Mouse (Mus musculus) liver, embryonic 11.5 days (tissue): ENCODE measurements around the gene Armh3. TPM values are rescaled to one million over a fixed set of nuclear protein-coding genes. Genes with fewer than 3 reads are reported as not detected.
A peak's percentile ranks its signal among the peaks of the same experiment; 100 is the strongest.

Source experiments
- ATAC-seq: fragments of 200-750 bp; cut with Nextera tagmentation; replicated peaks from 2 replicates; pipeline ENCODE4 v1.8.0; 2017; ENCODE audit warnings: moderate number of reproducible peaks, mild to moderate bottlenecking, moderate TSS enrichment, moderate library complexity; ENCODE audit not compliant: low FRiP score
- DNase-seq: peaks from one replicate; pipeline ENCODE4 v3.0.0-alpha.2; 2017; ENCODE audit warnings: low spot score
- H3K27ac ChIP-seq: fragments of 300-500 bp; sonication (generic); 2 replicates; pipeline ENCODE4 v1.5.1; 2014; ENCODE audit warnings: mild to moderate bottlenecking, low read depth, low read length, control low read depth
- H3K27me3 ChIP-seq: fragments of 300-500 bp; sonication (generic); replicated peaks from 2 replicates; pipeline ENCODE4 v1.6.1; 2014; ENCODE audit warnings: low read length, mixed read lengths; ENCODE audit not compliant: control insufficient read depth, insufficient read depth
- H3K36me3 ChIP-seq: fragments of 300-500 bp; sonication (generic); 2 replicates; pipeline ENCODE4 v1.6.1; 2014; ENCODE audit warnings: mild to moderate bottlenecking, low read length, moderate library complexity, mixed read lengths; ENCODE audit not compliant: control insufficient read depth, insufficient read depth
- H3K4me1 ChIP-seq: fragments of 300-500 bp; sonication (generic); replicated peaks from 2 replicates; pipeline ENCODE4 v1.6.1; 2014; ENCODE audit warnings: low read length, mixed read lengths; ENCODE audit not compliant: control insufficient read depth, insufficient read depth
- H3K4me2 ChIP-seq: fragments of 300-500 bp; sonication (generic); 2 replicates; pipeline ENCODE4 v1.6.1; 2014; ENCODE audit warnings: mild to moderate bottlenecking, control low read depth, moderate library complexity
- H3K4me3 ChIP-seq: fragments of 300-500 bp; sonication (generic); 2 replicates; pipeline ENCODE4 v1.5.1; 2014; ENCODE audit warnings: low read depth, low read length, control low read depth
- H3K9ac ChIP-seq: fragments of 300-500 bp; sonication (generic); 2 replicates; pipeline ENCODE4 v1.6.1; 2014; ENCODE audit warnings: low read depth, low read length, control low read depth
- H3K9me3 ChIP-seq: fragments of 300-500 bp; sonication (generic); 2 replicates; pipeline ENCODE4 v1.6.1; 2016; ENCODE audit warnings: low read length, inconsistent platforms, mixed read lengths; ENCODE audit not compliant: control insufficient read depth
- WGBS: fragments of 180-500 bp; shearing (Covaris S2); extraction: QIAGEN DNeasy Blood & Tissue Kit; methylation state at CpG from one replicate; pipeline ENCODE4 v1.1.7; 2014; 5-methylcytosine and 5-hydroxymethylcytosine counted together
- polyA plus RNA-seq: library from polyadenylated mRNA; unstranded; fragments of >200 nt; fragmentation: Nextera tagmentation; extraction: Ambion mirVana; gene quantifications from 2 replicates; pipeline ENCODE4 v1.2.1, GENCODE M21; 2014

Armh3 gene
- polyA plus RNA-seq, 1 experiment from 2014 or later, result 9.2 TPM

- Histone ChIP-seq H3K27me3 (no peaks in the 10 kb centered on the region), H3K4me3 (peak overlapping the region; percentile 97), H3K36me3 (peaks cover 2% of the 10 kb centered on the region; the same call in 1 of the 2 replicates), H3K9ac (peak overlapping the region; percentile 61), H3K4me2 (peak overlapping the region; percentile 92), H3K27ac (peak overlapping the region; percentile 98), H3K9me3 (no peaks in the 10 kb centered on the region), H3K4me1 (peaks cover 73% of the 10 kb centered on the region)
- no peak for DNase-seq
- 9% methylated on average over 6 of the region's 6 CpGs for WGBS
- ATAC-seq, result 0 out of 2 replicates have a peak, but pooled peaks have one; percentile 16
These were observed 44.3 kb upstream of the Armh3 start for GRCm38 (mm10) chr19:46042476-46043011.

- peak overlapping the region; percentile 92 for H3K4me2 ChIP-seq
- WGBS, result 3% methylated on average over 12 of the region's 14 CpGs
- no peaks in the 10 kb centered on the region for H3K27me3 ChIP-seq
- no peak for DNase-seq
- H3K4me1 ChIP-seq, result peaks cover 71% of the 10 kb centered on the region
- H3K4me3 ChIP-seq, result peak overlapping the region; percentile 97
- 0 out of 2 replicates have a peak, but pooled peaks have one; percentile 4 for ATAC-seq
- H3K9ac ChIP-seq, result peak overlapping the region; percentile 61
- peak overlapping the region; percentile 98 for H3K27ac ChIP-seq
- H3K9me3 ChIP-seq, result no peaks in the 10 kb centered on the region
- peaks cover 2% of the 10 kb centered on the region; the same call in 1 of the 2 replicates for H3K36me3 ChIP-seq
These were observed 43.7 kb upstream of the Armh3 start for GRCm38 (mm10) chr19:46041933-46042475.

- Histone ChIP-seq H3K36me3 (peaks cover 3% of the 10 kb centered on the region; the same call in 1 of the 2 replicates), H3K9me3 (no peaks in the 10 kb centered on the region), H3K9ac (peak overlapping the region; percentile 61), H3K27me3 (no peaks in the 10 kb centered on the region), H3K4me1 (peaks cover 68% of the 10 kb centered on the region), H3K4me3 (peak overlapping the region; percentile 97), H3K4me2 (peak overlapping the region; percentile 92), H3K27ac (peak overlapping the region; percentile 98)
- 40% methylated on average over 7 of the region's 7 CpGs for WGBS
- no peak for DNase-seq
- ATAC-seq, result no peak
These were observed 43.1 kb upstream of the Armh3 start for GRCm38 (mm10) chr19:46041299-46041932.

- H3K9me3 ChIP-seq, result no peaks in the 10 kb centered on the region
- H3K27ac ChIP-seq, result peak overlapping the region; percentile 98
- peaks cover 14% of the 10 kb centered on the region for H3K36me3 ChIP-seq
- no peak for ATAC-seq
- H3K9ac ChIP-seq, result peak overlapping the region; percentile 96
- peaks cover 65% of the 10 kb centered on the region for H3K4me1 ChIP-seq
- no peak for DNase-seq
- H3K4me2 ChIP-seq, result peak overlapping the region; percentile 92
- 40% methylated on average over 14 of the region's 14 CpGs for WGBS
- peak overlapping the region; percentile 95 for H3K4me3 ChIP-seq
- no peaks in the 10 kb centered on the region for H3K27me3 ChIP-seq
These were observed 42.0 kb upstream of the Armh3 start for GRCm38 (mm10) chr19:46040149-46040902.

- H3K4me3 ChIP-seq, result peak overlapping the region; percentile 95
- WGBS, result 2% methylated on average over 28 of the region's 30 CpGs
- H3K4me2 ChIP-seq, result peak overlapping the region; percentile 92
- H3K4me1 ChIP-seq, result peaks cover 68% of the 10 kb centered on the region
- H3K36me3 ChIP-seq, result peaks cover 22% of the 10 kb centered on the region
- H3K27ac ChIP-seq, result peak overlapping the region; percentile 98
- ATAC-seq (peak; percentile 72), DNase-seq (peak; percentile 90)
- no peaks in the 10 kb centered on the region for H3K9me3 ChIP-seq
- peak overlapping the region; percentile 96 for H3K9ac ChIP-seq
- H3K27me3 ChIP-seq, result no peaks in the 10 kb centered on the region
These were observed 41.2 kb upstream of the Armh3 start for GRCm38 (mm10) chr19:46039478-46039877.

- H3K36me3 ChIP-seq, result peaks cover 28% of the 10 kb centered on the region
- peaks cover 64% of the 10 kb centered on the region for H3K4me1 ChIP-seq
- H3K9me3 ChIP-seq, result no peaks in the 10 kb centered on the region
- 2% methylated on average over 12 of the region's 17 CpGs for WGBS
- DNase-seq, result no peak
- H3K4me3 ChIP-seq, result peak overlapping the region; percentile 95
- peak overlapping the region; percentile 98 for H3K27ac ChIP-seq
- peak overlapping the region; percentile 96 for H3K9ac ChIP-seq
- H3K27me3 ChIP-seq, result no peaks in the 10 kb centered on the region
- H3K4me2 ChIP-seq, result peak overlapping the region; percentile 92
- no peak for ATAC-seq
These were observed 40.6 kb upstream of the Armh3 start for GRCm38 (mm10) chr19:46038851-46039260.

- H3K4me2 ChIP-seq, result peak overlapping the region; percentile 92
- peak overlapping the region; percentile 98 for H3K27ac ChIP-seq
- no peak for DNase-seq
- H3K4me1 ChIP-seq, result peaks cover 57% of the 10 kb centered on the region
- no peak for ATAC-seq
- H3K9me3 ChIP-seq, result no peaks in the 10 kb centered on the region
- 19% methylated on average over 13 of the region's 13 CpGs for WGBS
- H3K36me3 ChIP-seq, result peaks cover 35% of the 10 kb centered on the region
- peak overlapping the region; percentile 96 for H3K9ac ChIP-seq
- H3K4me3 ChIP-seq, result peak overlapping the region; percentile 95
- H3K27me3 ChIP-seq, result no peaks in the 10 kb centered on the region
These were observed 39.9 kb upstream of the Armh3 start for GRCm38 (mm10) chr19:46037925-46038850.
